Mouse (Mus musculus) liver, embryonic 11.5 days (tissue): Measurements from ENCODE around the gene Spdye4c. TPM values are rescaled to one million over a fixed set of nuclear protein-coding genes. Genes with fewer than 3 reads are reported as not detected.

ENCODE experiments used
- ATAC-seq: fragments of 200-750 bp; cut with Nextera tagmentation; replicated peaks from 2 replicates; pipeline ENCODE4 v1.8.0; 2017; ENCODE audit warnings: moderate number of reproducible peaks, mild to moderate bottlenecking, moderate TSS enrichment, moderate library complexity; ENCODE audit not compliant: low FRiP score
- DNase-seq: peaks from one replicate; pipeline ENCODE4 v3.0.0-alpha.2; 2017; ENCODE audit warnings: low spot score
- H3K27ac ChIP-seq: fragments of 300-500 bp; sonication (generic); 2 replicates; pipeline ENCODE4 v1.5.1; 2014; ENCODE audit warnings: mild to moderate bottlenecking, low read depth, low read length, control low read depth
- H3K27me3 ChIP-seq: fragments of 300-500 bp; sonication (generic); replicated peaks from 2 replicates; pipeline ENCODE4 v1.6.1; 2014; ENCODE audit warnings: low read length, mixed read lengths; ENCODE audit not compliant: control insufficient read depth, insufficient read depth
- H3K36me3 ChIP-seq: fragments of 300-500 bp; sonication (generic); 2 replicates; pipeline ENCODE4 v1.6.1; 2014; ENCODE audit warnings: mild to moderate bottlenecking, low read length, moderate library complexity, mixed read lengths; ENCODE audit not compliant: control insufficient read depth, insufficient read depth
- H3K4me1 ChIP-seq: fragments of 300-500 bp; sonication (generic); replicated peaks from 2 replicates; pipeline ENCODE4 v1.6.1; 2014; ENCODE audit warnings: low read length, mixed read lengths; ENCODE audit not compliant: control insufficient read depth, insufficient read depth
- H3K4me2 ChIP-seq: fragments of 300-500 bp; sonication (generic); 2 replicates; pipeline ENCODE4 v1.6.1; 2014; ENCODE audit warnings: mild to moderate bottlenecking, control low read depth, moderate library complexity
- H3K4me3 ChIP-seq: fragments of 300-500 bp; sonication (generic); 2 replicates; pipeline ENCODE4 v1.5.1; 2014; ENCODE audit warnings: low read depth, low read length, control low read depth
- H3K9ac ChIP-seq: fragments of 300-500 bp; sonication (generic); 2 replicates; pipeline ENCODE4 v1.6.1; 2014; ENCODE audit warnings: low read depth, low read length, control low read depth
- H3K9me3 ChIP-seq: fragments of 300-500 bp; sonication (generic); 2 replicates; pipeline ENCODE4 v1.6.1; 2016; ENCODE audit warnings: low read length, inconsistent platforms, mixed read lengths; ENCODE audit not compliant: control insufficient read depth
- WGBS: fragments of 180-500 bp; shearing (Covaris S2); extraction: QIAGEN DNeasy Blood & Tissue Kit; methylation state at CpG from one replicate; pipeline ENCODE4 v1.1.7; 2014; 5-methylcytosine and 5-hydroxymethylcytosine counted together
- polyA plus RNA-seq: library from polyadenylated mRNA; unstranded; fragments of >200 nt; fragmentation: Nextera tagmentation; extraction: Ambion mirVana; gene quantifications from 2 replicates; pipeline ENCODE4 v1.2.1, GENCODE M21; 2014

Spdye4c gene
- not detected in 2 replicates for polyA plus RNA-seq

- 85% methylated on average over 3 of the region's 3 CpGs for WGBS
- Histone ChIP-seq H3K4me3 (no peak within 1 kb of the TSS), H3K27me3 (no peaks in the 10 kb centered on the region), H3K9ac (no peak within 1 kb of the TSS), H3K4me2 (no peak within 1 kb of the TSS), H3K9me3 (no peaks in the 10 kb centered on the region), H3K27ac (no peak within 1 kb of the TSS), H3K36me3 (no peaks in the 10 kb centered on the region), H3K4me1 (no peaks in the 10 kb centered on the region)
- DNase-seq, result no peak
- ATAC-seq, result no peak
Measured at GRCm38 (mm10) chr2:128590909-128591308, at the start of gene Spdye4c. Gene Spdye4c (plus strand): TSS chr2:128591209.

- DNase-seq, result no peak
- H3K4me1 ChIP-seq, result no peaks in the 10 kb centered on the region
Measured at GRCm38 (mm10) chr2:128543495-128543894, 47.5 kb upstream of the Spdye4c start.

GRCm38 (mm10) chr2:128544421-128545137 lies 46.4 kb upstream of the Spdye4c start:
- no peaks in the 10 kb centered on the region for H3K27me3 ChIP-seq
- no peak overlapping the region for H3K4me3 ChIP-seq
- DNase-seq, result no peak
- WGBS, result 62% methylated on average over 5 of the region's 5 CpGs
- no peaks in the 10 kb centered on the region for H3K36me3 ChIP-seq
- no peak overlapping the region for H3K4me2 ChIP-seq
- H3K4me1 ChIP-seq, result no peaks in the 10 kb centered on the region
- no peak overlapping the region for H3K27ac ChIP-seq
- no peak overlapping the region for H3K9ac ChIP-seq
- no peaks in the 10 kb centered on the region for H3K9me3 ChIP-seq
- no peak; the same call in 1 of the 2 replicates for ATAC-seq

More at GRCm38 (mm10) chr2:128543495-128543894, 47.5 kb upstream of the Spdye4c start:
- no peak overlapping the region for H3K4me3 ChIP-seq
- H3K9me3 ChIP-seq, result no peaks in the 10 kb centered on the region
- H3K9ac ChIP-seq, result no peak overlapping the region
- WGBS, result 74% methylated on average over 8 of the region's 8 CpGs
- ATAC-seq, result no peak
- H3K27ac ChIP-seq, result no peak overlapping the region
- H3K27me3 ChIP-seq, result no peaks in the 10 kb centered on the region
- H3K36me3 ChIP-seq, result no peaks in the 10 kb centered on the region
- H3K4me2 ChIP-seq, result no peak overlapping the region

- no peaks in the 10 kb centered on the region for H3K9me3 ChIP-seq
- ATAC-seq (no peak), DNase-seq (no peak)
- no peak overlapping the region for H3K4me2 ChIP-seq
- H3K4me1 ChIP-seq, result no peaks in the 10 kb centered on the region
- WGBS, result 77% methylated on average over 7 of the region's 7 CpGs
- H3K27me3 ChIP-seq, result no peaks in the 10 kb centered on the region
- no peak overlapping the region for H3K4me3 ChIP-seq
- H3K36me3 ChIP-seq, result no peaks in the 10 kb centered on the region
- H3K9ac ChIP-seq, result no peak overlapping the region
- H3K27ac ChIP-seq, result no peak overlapping the region
Measured at GRCm38 (mm10) chr2:128545447-128545846, 45.6 kb upstream of the Spdye4c start.

- ATAC-seq (no peak), DNase-seq (no peak)
- no peak overlapping the region for H3K4me3 ChIP-seq
- no peak overlapping the region for H3K27ac ChIP-seq
- no peaks in the 10 kb centered on the region for H3K9me3 ChIP-seq
- H3K36me3 ChIP-seq, result no peaks in the 10 kb centered on the region
- H3K27me3 ChIP-seq, result no peaks in the 10 kb centered on the region
- 84% methylated on average over 10 of the region's 10 CpGs for WGBS
- no peak overlapping the region for H3K4me2 ChIP-seq
- H3K4me1 ChIP-seq, result no peaks in the 10 kb centered on the region
- no peak overlapping the region for H3K9ac ChIP-seq
Measured at GRCm38 (mm10) chr2:128547079-128547478, 43.9 kb upstream of the Spdye4c start.

- Histone ChIP-seq H3K9me3 (no peaks in the 10 kb centered on the region), H3K9ac (no peak overlapping the region), H3K4me3 (no peak overlapping the region), H3K4me2 (no peak overlapping the region), H3K4me1 (no peaks in the 10 kb centered on the region), H3K27me3 (no peaks in the 10 kb centered on the region), H3K27ac (no peak overlapping the region), H3K36me3 (no peaks in the 10 kb centered on the region)
- 53% methylated on average over 2 of the region's 2 CpGs for whole genome bisulfite sequencing
- ATAC-seq (no peak), DNase-seq (no peak)
Measured at GRCm38 (mm10) chr2:128548262-128548661, 42.7 kb upstream of the Spdye4c start.

- H3K9me3 ChIP-seq, result no peaks in the 10 kb centered on the region
- H3K4me1 ChIP-seq, result no peaks in the 10 kb centered on the region
- ATAC-seq (peak; percentile 36; the same call in 1 of the 2 replicates), DNase-seq (no peak)
- WGBS, result 45% methylated on average over 7 of the region's 7 CpGs
- H3K4me3 ChIP-seq, result no peak overlapping the region
- no peak overlapping the region for H3K9ac ChIP-seq
- peak overlapping the region; percentile 7; the same call in 1 of the 2 replicates for H3K27ac ChIP-seq
- no peak overlapping the region for H3K4me2 ChIP-seq
- H3K36me3 ChIP-seq, result no peaks in the 10 kb centered on the region
- no peaks in the 10 kb centered on the region for H3K27me3 ChIP-seq
Measured at GRCm38 (mm10) chr2:128549561-128549960, 41.4 kb upstream of the Spdye4c start.

GRCm38 (mm10) chr2:128549963-128550362 lies 41.0 kb upstream of the Spdye4c start:
- 46% methylated on average over 6 of the region's 6 CpGs for WGBS
- no peak overlapping the region; the same call in 1 of the 2 replicates for H3K27ac ChIP-seq

More at GRCm38 (mm10) chr2:128549963-128550362, 41.0 kb upstream of the Spdye4c start:
- Histone ChIP-seq H3K9ac (no peak overlapping the region), H3K4me2 (no peak overlapping the region), H3K9me3 (no peaks in the 10 kb centered on the region), H3K27me3 (no peaks in the 10 kb centered on the region), H3K36me3 (no peaks in the 10 kb centered on the region), H3K4me1 (no peaks in the 10 kb centered on the region), H3K4me3 (no peak overlapping the region)
- no peak for DNase-seq
- 0 out of 2 replicates have a peak, but pooled peaks have one; percentile 23 for ATAC-seq
